In the genomic region with DNA sequence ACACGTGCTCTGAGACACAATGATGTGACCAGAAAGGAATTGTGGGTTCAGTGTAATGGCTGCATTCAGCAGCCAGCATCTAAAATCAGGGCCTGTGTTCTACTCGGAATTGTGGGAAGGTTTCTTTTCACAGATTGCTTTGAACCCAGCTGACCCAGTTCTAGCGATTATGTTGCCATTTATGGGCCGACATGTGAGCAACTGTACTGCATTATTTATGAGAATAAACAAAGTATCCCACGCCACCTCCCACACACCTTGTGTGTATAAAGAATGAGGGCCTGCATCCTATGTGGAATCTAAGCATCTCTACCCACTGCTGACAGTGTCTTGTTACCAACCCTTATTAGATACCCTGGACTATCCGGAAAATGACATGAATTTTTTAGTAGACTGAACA, we compare ENCODE assay signal across 28 mouse cellular contexts.
DNase-seq lines count a peak whose midpoint lies in the region; ATAC-seq lines count a peak whose summit lies in the region.
"Had no signal": no experiment of that assay in that cellular context is flagged by ENCODE, and none has a peak within 500 bp of the region (broad histone marks: within the 10 kb centered on the region; RNA-seq: fewer than 3 reads in every experiment).

No protein-coding gene starts in this region.

- no peaks in the 10 kb centered on the region for H3K36me3 ChIP-seq in forebrain, embryonic 13.5 days (ENCODE audit: poor library complexity, severe bottlenecking)
- no peaks in the 10 kb centered on the region for H3K36me3 ChIP-seq in forebrain, embryonic 11.5 days (ENCODE audit: control insufficient read depth, insufficient read depth, low read length)
- no peaks in the 10 kb centered on the region for H3K36me3 ChIP-seq in midbrain, embryonic 11.5 days (ENCODE audit: control insufficient read depth, insufficient read depth, low read length)
- H3K36me3 ChIP-seq in midbrain, embryonic 13.5 days: no peaks in the 10 kb centered on the region
- no peaks in the 10 kb centered on the region for H3K36me3 ChIP-seq in hindbrain, embryonic 11.5 days (ENCODE audit: control insufficient read depth, insufficient read depth, low read length)
- H3K36me3 ChIP-seq: G1E; heart, embryonic 12.5 days; limb, embryonic 12.5 days; liver, embryonic 15.5 days; neural tube, embryonic 13.5 days; stomach, embryonic 15.5 days had no signal

- 59% methylated on average over 6 of the region's 6 CpGs for WGBS in forebrain, embryonic 13.5 days
- WGBS in forebrain, embryonic 11.5 days: 85% methylated on average over 6 of the region's 6 CpGs
- WGBS in midbrain, embryonic 11.5 days: 82% methylated on average over 6 of the region's 6 CpGs
- 64% methylated on average over 6 of the region's 6 CpGs for WGBS in midbrain, embryonic 13.5 days
- WGBS in hindbrain, embryonic 11.5 days: 73% methylated on average over 6 of the region's 6 CpGs

- 0 out of 2 replicates have a peak, but pooled peaks cover 2% of the 10 kb centered on the region for H3K4me1 ChIP-seq in forebrain, embryonic 13.5 days
- no peaks in the 10 kb centered on the region for H3K4me1 ChIP-seq in forebrain, embryonic 11.5 days (replicated peaks; ENCODE audit: control insufficient read depth, insufficient read depth, low read length)
- H3K4me1 ChIP-seq in midbrain, embryonic 11.5 days (ENCODE audit: control insufficient read depth, insufficient read depth, low read length): no peaks in the 10 kb centered on the region
- peaks cover 9% of the 10 kb centered on the region; the same call in 1 of the 2 replicates for H3K4me1 ChIP-seq in midbrain, embryonic 13.5 days (replicated peaks)
- no peaks in the 10 kb centered on the region for H3K4me1 ChIP-seq in hindbrain, embryonic 11.5 days (replicated peaks; ENCODE audit: control insufficient read depth, insufficient read depth, low read length)
- H3K4me1 ChIP-seq: limb, embryonic 12.5 days; liver, embryonic 15.5 days; stomach, embryonic 15.5 days had no signal

- H3K27me3 ChIP-seq in forebrain, embryonic 13.5 days: no peaks in the 10 kb centered on the region
- H3K27me3 ChIP-seq in forebrain, embryonic 11.5 days (ENCODE audit: control insufficient read depth, insufficient read depth, low read length): no peaks in the 10 kb centered on the region
- no peaks in the 10 kb centered on the region for H3K27me3 ChIP-seq in midbrain, embryonic 11.5 days (ENCODE audit: control insufficient read depth, insufficient read depth, low read length)
- no peaks in the 10 kb centered on the region for H3K27me3 ChIP-seq in midbrain, embryonic 13.5 days
- H3K27me3 ChIP-seq in hindbrain, embryonic 11.5 days (ENCODE audit: control insufficient read depth, insufficient read depth, low read length): no peaks in the 10 kb centered on the region
- H3K27me3 ChIP-seq: heart, embryonic 12.5 days; limb, embryonic 12.5 days; liver, embryonic 15.5 days; neural tube, embryonic 13.5 days; stomach, embryonic 15.5 days had no signal

- H3K9ac ChIP-seq in forebrain, embryonic 13.5 days: no peak overlapping the region
- H3K9ac ChIP-seq in forebrain, embryonic 11.5 days (ENCODE audit: low read length): no peak overlapping the region
- no peak overlapping the region for H3K9ac ChIP-seq in midbrain, embryonic 11.5 days (ENCODE audit: low read length)
- H3K9ac ChIP-seq in midbrain, embryonic 13.5 days (replicated peaks): no peak overlapping the region
- no peak overlapping the region for H3K9ac ChIP-seq in hindbrain, embryonic 11.5 days (ENCODE audit: low read depth, low read length)
- H3K9ac ChIP-seq: heart, embryonic 12.5 days; hindbrain, embryonic 14.5 days; limb, embryonic 12.5 days; liver, embryonic 15.5 days; lung, embryonic 14.5 days; neural tube, embryonic 13.5 days; stomach, embryonic 15.5 days had no signal

- H3K4me2 ChIP-seq in forebrain, embryonic 13.5 days: no peak overlapping the region
- H3K4me2 ChIP-seq in forebrain, embryonic 11.5 days (ENCODE audit: low read depth, low read length, severe bottlenecking): no peak overlapping the region
- no peak overlapping the region for H3K4me2 ChIP-seq in midbrain, embryonic 11.5 days
- H3K4me2 ChIP-seq in midbrain, embryonic 13.5 days (replicated peaks): no peak overlapping the region
- H3K4me2 ChIP-seq in hindbrain, embryonic 11.5 days (replicated peaks; ENCODE audit: low read depth, low read length): no peak overlapping the region
- H3K4me2 ChIP-seq: heart, embryonic 12.5 days; hindbrain, embryonic 14.5 days; limb, embryonic 12.5 days; liver, embryonic 15.5 days; lung, embryonic 14.5 days; neural tube, embryonic 13.5 days; stomach, embryonic 15.5 days had no signal

- DNase-seq in forebrain, embryonic 11.5 days (ENCODE audit: low spot score): no peak
- DNase-seq in heart, adult 11 months: peak; percentile 35
- DNase-seq in heart, adult 9 months (ENCODE audit: low spot score in 2 of 2): no peak
- DNase-seq in midbrain, embryonic 11.5 days (ENCODE audit: low spot score, missing footprints): peak; percentile 65
- peak; percentile 53 for DNase-seq in brain, adult 2 months (ENCODE audit: low read depth, low spot score)
- no peak for DNase-seq in hindbrain, embryonic 11.5 days (ENCODE audit: low spot score)
- DNase-seq: adrenal gland, adult 8-10 months; cerebellum, adult 11 months; cerebellum, adult 9-10 months; cerebellum, postnatal 36 days; gastrocnemius, postnatal 25 days; heart, adult 18-20 months; heart, postnatal 4 days; kidney, adult 9 months; kidney, postnatal 10 days; lung, embryonic 14.5 days; lung, postnatal 14 days; thymus, postnatal 14 days had no signal

- H3K9me3 ChIP-seq in forebrain, embryonic 13.5 days (replicated peaks): no peaks in the 10 kb centered on the region
- no peaks in the 10 kb centered on the region for H3K9me3 ChIP-seq in forebrain, embryonic 11.5 days (ENCODE audit: control insufficient read depth, low read length)
- H3K9me3 ChIP-seq in midbrain, embryonic 11.5 days (ENCODE audit: control insufficient read depth, low read length): no peaks in the 10 kb centered on the region
- no peaks in the 10 kb centered on the region for H3K9me3 ChIP-seq in midbrain, embryonic 13.5 days
- no peaks in the 10 kb centered on the region for H3K9me3 ChIP-seq in hindbrain, embryonic 11.5 days (ENCODE audit: control insufficient read depth, low read length)
- H3K9me3 ChIP-seq: heart, embryonic 12.5 days; limb, embryonic 12.5 days; liver, embryonic 15.5 days; neural tube, embryonic 13.5 days; stomach, embryonic 15.5 days had no signal

- no peak overlapping the region for H3K27ac ChIP-seq in forebrain, embryonic 13.5 days
- no peak overlapping the region for H3K27ac ChIP-seq in forebrain, embryonic 11.5 days (ENCODE audit: low read depth, low read length)
- no peak overlapping the region for H3K27ac ChIP-seq in midbrain, embryonic 11.5 days (ENCODE audit: low read depth, low read length)
- no peak overlapping the region for H3K27ac ChIP-seq in midbrain, embryonic 13.5 days
- no peak overlapping the region for H3K27ac ChIP-seq in hindbrain, embryonic 11.5 days (ENCODE audit: low read depth, low read length)
- H3K27ac ChIP-seq: hindbrain, embryonic 14.5 days; limb, embryonic 12.5 days; liver, embryonic 15.5 days; neural tube, embryonic 13.5 days; stomach, embryonic 15.5 days had no signal

- 0 out of 2 replicates have a peak, but pooled peaks have one; percentile 11 for ATAC-seq in forebrain, embryonic 13.5 days
- no peak for ATAC-seq in forebrain, embryonic 11.5 days (replicated peaks; ENCODE audit: low FRiP score)
- no peak for ATAC-seq in midbrain, embryonic 11.5 days (ENCODE audit: low FRiP score)
- no peak for ATAC-seq in midbrain, embryonic 13.5 days
- ATAC-seq in hindbrain, embryonic 11.5 days (ENCODE audit: low FRiP score): no peak
- ATAC-seq: intestine, postnatal 0 days had no signal

- H3K4me3 ChIP-seq in forebrain, embryonic 13.5 days: no peak overlapping the region
- H3K4me3 ChIP-seq in forebrain, embryonic 11.5 days (ENCODE audit: low read depth, low read length): no peak overlapping the region
- H3K4me3 ChIP-seq in midbrain, embryonic 11.5 days (ENCODE audit: low read depth, low read length): no peak overlapping the region
- no peak overlapping the region for H3K4me3 ChIP-seq in midbrain, embryonic 13.5 days (replicated peaks)
- H3K4me3 ChIP-seq in hindbrain, embryonic 11.5 days (ENCODE audit: low read depth, low read length): no peak overlapping the region
- H3K4me3 ChIP-seq: heart, embryonic 12.5 days; limb, embryonic 12.5 days; liver, embryonic 15.5 days; neural tube, embryonic 13.5 days; stomach, embryonic 15.5 days had no signal

Comparison
In these comparisons a context has a peak if more than half of its experiments do, and no peak if none do; other contexts are left out.
1. DNase-seq: peak in heart, adult 11 months (single experiment), midbrain, embryonic 11.5 days (single experiment) and brain, adult 2 months (single experiment); none in forebrain, embryonic 11.5 days (single experiment), heart, adult 9 months (0 of 2) and hindbrain, embryonic 11.5 days (single experiment).